Mouse (Mus musculus): ENCODE measurements around the gene Acer1. TPM values are rescaled to one million over a fixed set of nuclear protein-coding genes. Genes with fewer than 3 reads are reported as not detected.

Acer1 gene
- total RNA-seq, 1 experiment, result 0.54 TPM

DNA sequence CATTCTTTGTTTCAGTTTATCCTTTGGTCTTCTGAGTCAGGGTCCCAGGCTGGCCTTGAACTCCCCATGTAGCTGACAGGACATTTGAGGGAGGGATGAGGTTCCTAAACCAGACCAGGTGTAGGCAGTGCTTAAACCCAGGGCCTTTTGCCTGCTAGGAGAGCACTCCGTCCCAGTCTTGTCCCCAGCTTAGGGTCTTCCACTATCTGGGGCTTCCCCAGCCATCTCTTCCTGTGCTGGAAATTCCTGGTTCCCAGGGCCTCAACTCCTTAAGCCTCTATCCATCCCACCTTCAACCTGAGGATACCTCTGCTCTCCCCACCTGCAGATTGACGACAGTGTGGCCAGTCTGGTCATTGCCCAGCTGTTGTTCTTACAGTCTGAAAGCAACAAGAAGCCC, 9.0 kb upstream of the Acer1 start:
- no peak for DNase-seq (ENCODE audit: low read depth, low spot score)
- Histone ChIP-seq H3K27ac (ENCODE audit: insufficient read depth, low read depth, low read length, poor library complexity, severe bottlenecking) (no peak overlapping the region), H3K36me3 (ENCODE audit: control insufficient read depth, insufficient read depth, low read length, poor library complexity, severe bottlenecking) (peaks cover 36% of the 10 kb centered on the region), H3K4me3 (ENCODE audit: insufficient read depth in 1 of 2, low read depth in 1 of 2, low read length in 2 of 2, poor library complexity in 1 of 2, severe bottlenecking in 1 of 2) (peak overlapping the region; percentile 83 to 87), H3K9ac (ENCODE audit: insufficient read depth, low read depth, low read length, poor library complexity, severe bottlenecking) (peak overlapping the region; percentile 56), H3K9me3 (ENCODE audit: control insufficient read depth, insufficient read depth, low read depth, low read length) (no peaks in the 10 kb centered on the region), H3K4me1 (ENCODE audit: control insufficient read depth in 2 of 2, insufficient read depth in 2 of 2, low read length in 2 of 2, poor library complexity in 1 of 2) (peaks cover 4% of the 10 kb centered on the region in 2 experiments; a peak in 2 of 4 replicates)
- in situ Hi-C loops (cut with MboI; ENCODE audit: low sequenced_read_pairs in 2 of 2, unreplicated experiment in 2 of 2), result no loop called here
- no peak for TF ChIP-seq ZC3H11A (IDR thresholded peaks at IDR 0.05; ENCODE audit: borderline replicate concordance, low read depth, low read length)
- no peak for TF ChIP-seq CHD2 (IDR thresholded peaks at IDR 0.05; ENCODE audit: low read depth, low read length)
- TF ChIP-seq MAFK (IDR thresholded peaks at IDR 0.05; ENCODE audit: insufficient read depth, low read depth, low read length), result no peak
- TF ChIP-seq ZNF384 (IDR thresholded peaks at IDR 0.05; ENCODE audit: low read depth, low read length), result no peak
- no peak for TF ChIP-seq HCFC1 (IDR thresholded peaks at IDR 0.05; ENCODE audit: borderline replicate concordance, insufficient read depth, low read length)

DNA sequence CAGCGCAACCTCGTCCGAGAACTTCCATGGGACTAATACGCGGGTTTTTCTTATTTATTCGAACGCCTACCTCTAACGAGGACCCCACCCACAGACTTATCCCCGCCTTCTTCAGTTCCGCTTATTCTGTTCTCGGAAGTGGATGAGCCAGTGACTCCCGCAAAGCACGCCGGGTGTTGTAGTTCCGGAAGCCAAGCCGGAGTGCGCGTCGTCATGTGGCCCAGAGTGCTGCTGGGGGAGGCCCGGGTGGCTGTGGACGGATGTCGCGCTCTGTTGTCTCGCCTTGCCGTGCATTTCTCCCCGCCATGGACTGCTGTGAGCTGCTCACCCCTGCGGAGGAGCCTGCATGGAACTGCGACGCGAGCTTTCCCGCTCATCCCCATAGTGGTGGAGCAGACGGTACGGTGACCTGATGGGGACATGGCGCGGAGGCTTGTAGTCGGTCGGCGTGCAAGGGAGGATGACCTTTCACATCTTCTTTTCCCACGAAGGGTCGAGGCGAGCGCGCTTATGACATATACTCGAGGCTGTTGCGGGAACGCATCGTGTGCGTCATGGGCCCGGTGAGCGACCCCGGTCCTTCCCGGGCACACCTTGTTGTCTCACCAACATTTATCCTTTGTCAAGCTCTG, 8.3 kb upstream of the Acer1 start, which contains the start of gene Clpp:
TSS of gene Clpp (plus strand) at position 191 of the 632 bp plus-strand sequence.
- peaks cover 32% of the 10 kb centered on the region for H3K36me3 ChIP-seq (ENCODE audit: control insufficient read depth, insufficient read depth, low read length, poor library complexity, severe bottlenecking)
- peak within 1 kb of the TSS; percentile 75 for H3K27ac ChIP-seq (ENCODE audit: insufficient read depth, low read depth, low read length, poor library complexity, severe bottlenecking)
- TF ChIP-seq HCFC1 (IDR thresholded peaks at IDR 0.05; ENCODE audit: borderline replicate concordance, insufficient read depth, low read length), result peak; percentile 89
- no peak for TF ChIP-seq ZC3H11A (IDR thresholded peaks at IDR 0.05; ENCODE audit: borderline replicate concordance, low read depth, low read length)
- no peak for TF ChIP-seq ZNF384 (IDR thresholded peaks at IDR 0.05; ENCODE audit: low read depth, low read length)
- H3K4me1 ChIP-seq (ENCODE audit: control insufficient read depth in 2 of 2, insufficient read depth in 2 of 2, low read length in 2 of 2, poor library complexity in 1 of 2), result peaks cover 4% of the 10 kb centered on the region in 2 experiments; a peak in 2 of 4 replicates
- in situ Hi-C loops (cut with MboI; ENCODE audit: low sequenced_read_pairs in 2 of 2, unreplicated experiment in 2 of 2), result no loop called here
- H3K9me3 ChIP-seq (ENCODE audit: control insufficient read depth, insufficient read depth, low read depth, low read length), result no peaks in the 10 kb centered on the region
- peak within 1 kb of the TSS; percentile 83 to 87 for H3K4me3 ChIP-seq (ENCODE audit: insufficient read depth in 1 of 2, low read depth in 1 of 2, low read length in 2 of 2, poor library complexity in 1 of 2, severe bottlenecking in 1 of 2)
- peak; percentile 93 for DNase-seq (ENCODE audit: low read depth, low spot score)
- peak within 1 kb of the TSS; percentile 88 for H3K9ac ChIP-seq (ENCODE audit: insufficient read depth, low read depth, low read length, poor library complexity, severe bottlenecking)

DNA sequence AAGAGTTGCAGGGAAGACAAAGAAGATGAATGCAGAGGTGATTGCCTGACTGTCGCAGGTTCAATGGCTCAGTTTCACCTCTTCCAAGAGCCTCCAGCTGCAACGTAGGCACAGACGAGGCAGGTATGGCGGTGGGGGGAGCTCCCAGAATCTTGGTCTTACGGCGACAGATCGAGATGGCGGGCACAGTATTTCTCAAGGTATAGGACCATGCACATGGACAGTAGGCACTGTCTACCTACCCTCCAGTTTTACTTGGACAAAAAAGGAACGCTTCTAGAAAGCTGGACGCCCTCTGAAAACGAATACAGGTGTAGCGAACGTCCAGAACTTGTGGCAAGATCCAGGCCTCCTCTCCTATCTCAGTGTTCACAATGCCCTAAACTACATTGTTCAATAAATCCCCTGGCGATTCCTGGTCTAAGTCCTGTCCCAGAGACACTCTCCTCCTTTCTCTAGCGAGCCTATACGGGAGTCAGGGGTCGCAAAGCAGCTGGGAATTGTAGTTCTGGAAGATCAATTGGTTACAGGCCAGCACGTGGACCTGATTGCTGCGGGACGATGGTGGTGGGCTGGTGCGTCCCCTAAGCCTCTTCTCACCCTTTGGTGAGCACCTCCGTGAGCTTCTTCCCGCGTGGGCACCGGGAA, 7.7 kb upstream of the Acer1 start:
- TF ChIP-seq HCFC1 (IDR thresholded peaks at IDR 0.05; ENCODE audit: borderline replicate concordance, insufficient read depth, low read length) (peak; percentile 89; the same call in 1 of the 2 replicates), ZC3H11A (IDR thresholded peaks at IDR 0.05; ENCODE audit: borderline replicate concordance, low read depth, low read length) (no peak)
- DNase-seq (ENCODE audit: low read depth, low spot score), result peak; percentile 77

DNA sequence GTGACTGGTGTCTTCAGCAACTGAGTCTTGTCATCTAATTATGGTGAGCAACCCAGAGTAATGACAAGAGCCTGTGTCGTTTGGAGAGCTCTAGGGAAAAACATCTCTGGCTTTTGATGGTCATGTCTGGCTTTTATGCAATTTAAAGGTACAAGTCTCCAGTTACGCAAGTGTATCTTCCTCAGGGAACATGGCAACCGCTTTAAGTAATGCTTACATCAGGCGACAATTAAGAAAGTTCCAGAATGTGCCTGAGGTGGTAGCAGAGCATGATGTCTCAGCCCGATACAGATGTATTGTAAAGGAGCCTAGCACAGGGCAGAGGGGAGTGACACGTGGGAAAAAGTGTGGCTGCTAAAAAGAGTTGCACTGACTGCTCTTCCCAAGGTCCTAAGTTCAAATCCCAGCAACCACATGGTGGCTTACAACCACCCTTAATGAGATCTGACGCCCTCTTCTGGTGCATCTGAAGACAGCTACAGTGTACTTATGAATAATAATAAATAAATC, 7.0 kb upstream of the Acer1 start:
- TF ChIP-seq ZC3H11A (IDR thresholded peaks at IDR 0.05; ENCODE audit: borderline replicate concordance, low read depth, low read length), result no peak
- no peak for TF ChIP-seq HCFC1 (IDR thresholded peaks at IDR 0.05; ENCODE audit: borderline replicate concordance, insufficient read depth, low read length)
- no peak for TF ChIP-seq CHD2 (IDR thresholded peaks at IDR 0.05; ENCODE audit: low read depth, low read length)
- TF ChIP-seq ZNF384 (IDR thresholded peaks at IDR 0.05; ENCODE audit: low read depth, low read length), result no peak
- no peak for TF ChIP-seq MAFK (IDR thresholded peaks at IDR 0.05; ENCODE audit: insufficient read depth, low read depth, low read length)
- DNase-seq (ENCODE audit: low read depth, low spot score), result no peak
- H3K4me3 ChIP-seq (ENCODE audit: insufficient read depth in 1 of 2, low read depth in 1 of 2, low read length in 2 of 2, poor library complexity in 1 of 2, severe bottlenecking in 1 of 2), result no peak overlapping the region

More for the DNA sequence above, 7.7 kb upstream of the Acer1 start:
- Histone ChIP-seq H3K9ac (ENCODE audit: insufficient read depth, low read depth, low read length, poor library complexity, severe bottlenecking) (peak overlapping the region; percentile 84), H3K4me3 (ENCODE audit: insufficient read depth in 1 of 2, low read depth in 1 of 2, low read length in 2 of 2, poor library complexity in 1 of 2, severe bottlenecking in 1 of 2) (peak overlapping the region; percentile 83 to 87), H3K9me3 (ENCODE audit: control insufficient read depth, insufficient read depth, low read depth, low read length) (no peaks in the 10 kb centered on the region), H3K36me3 (ENCODE audit: control insufficient read depth, insufficient read depth, low read length, poor library complexity, severe bottlenecking) (peaks cover 27% of the 10 kb centered on the region), H3K4me1 (ENCODE audit: control insufficient read depth in 2 of 2, insufficient read depth in 2 of 2, low read length in 2 of 2, poor library complexity in 1 of 2) (peaks cover 4% of the 10 kb centered on the region in 2 experiments; a peak in 2 of 4 replicates), H3K27ac (ENCODE audit: insufficient read depth, low read depth, low read length, poor library complexity, severe bottlenecking) (peak overlapping the region; percentile 75)
- in situ Hi-C loops (cut with MboI; ENCODE audit: low sequenced_read_pairs in 2 of 2, unreplicated experiment in 2 of 2), result no loop called here

More for the DNA sequence above, 7.0 kb upstream of the Acer1 start:
- Histone ChIP-seq H3K9ac (ENCODE audit: insufficient read depth, low read depth, low read length, poor library complexity, severe bottlenecking) (no peak overlapping the region), H3K27ac (ENCODE audit: insufficient read depth, low read depth, low read length, poor library complexity, severe bottlenecking) (no peak overlapping the region), H3K36me3 (ENCODE audit: control insufficient read depth, insufficient read depth, low read length, poor library complexity, severe bottlenecking) (peaks cover 23% of the 10 kb centered on the region), H3K9me3 (ENCODE audit: control insufficient read depth, insufficient read depth, low read depth, low read length) (no peaks in the 10 kb centered on the region), H3K4me1 (ENCODE audit: control insufficient read depth in 2 of 2, insufficient read depth in 2 of 2, low read length in 2 of 2, poor library complexity in 1 of 2) (peaks cover 4% of the 10 kb centered on the region in 2 experiments; a peak in 2 of 4 replicates)
- in situ Hi-C loops (cut with MboI; ENCODE audit: low sequenced_read_pairs in 2 of 2, unreplicated experiment in 2 of 2), result no loop called here

Measured in ES-E14 (cell line).